Mouse (Mus musculus) right cerebral cortex, postnatal 25 days (tissue): Measurements from ENCODE around the gene Olfr279.
A peak's percentile ranks its signal among the peaks of the same experiment; 100 is the strongest.

Source experiments
- DNase-seq: peaks from one replicate; pipeline ENCODE4 v3.0.0; 2022

Olfr279 gene

GRCm38 (mm10) chr15:98492102-98492501 is at the start of gene Olfr279:
Olfr279 (plus strand) TSS chr15:98492402.
- no peak for DNase-seq

GRCm38 (mm10) chr15:98444561-98444960 is 47.6 kb upstream of the Olfr279 start:
- DNase-seq, result no peak

- no peak for DNase-seq
These were observed 43.7 kb upstream of the Olfr279 start for GRCm38 (mm10) chr15:98448521-98448920.

- no peak for DNase-seq
These were observed 39.9 kb upstream of the Olfr279 start, which contains the start of gene Olfr281 for GRCm38 (mm10) chr15:98452288-98452687. Olfr281 (plus strand) TSS chr15:98452588.

- no peak for DNase-seq
These were observed 22.6 kb upstream of the Olfr279 start, which contains the start of gene OR5BS1P for GRCm38 (mm10) chr15:98469596-98469995. OR5BS1P (plus strand) TSS chr15:98469896.

GRCm38 (mm10) chr15:98471539-98471938 is 20.7 kb upstream of the Olfr279 start:
- DNase-seq, result no peak

- no peak for DNase-seq
These were observed 17.2 kb upstream of the Olfr279 start for GRCm38 (mm10) chr15:98474958-98475357.

GRCm38 (mm10) chr15:98475382-98475781 is 16.8 kb upstream of the Olfr279 start:
- no peak for DNase-seq

GRCm38 (mm10) chr15:98476281-98476680 is 15.9 kb upstream of the Olfr279 start:
- DNase-seq, result no peak

GRCm38 (mm10) chr15:98479568-98480102 is 12.6 kb upstream of the Olfr279 start:
- DNase-seq, result no peak

- no peak for DNase-seq
These were observed 9.5 kb upstream of the Olfr279 start, which contains the start of gene Lalba for GRCm38 (mm10) chr15:98482701-98483100. Lalba (minus strand) TSS chr15:98482721.

- DNase-seq, result no peak
These were observed 8.0 kb upstream of the Olfr279 start for GRCm38 (mm10) chr15:98483907-98484886.

- no peak for DNase-seq
These were observed 5.7 kb upstream of the Olfr279 start for GRCm38 (mm10) chr15:98486433-98487021.

GRCm38 (mm10) chr15:98491332-98491731 is 870 bp upstream of the Olfr279 start:
- DNase-seq, result no peak

- DNase-seq, result no peak
These were observed 5.4 kb downstream of the Olfr279 start for GRCm38 (mm10) chr15:98497631-98498030.

- DNase-seq, result no peak
These were observed 11.1 kb downstream of the Olfr279 start for GRCm38 (mm10) chr15:98503317-98503716.

- DNase-seq, result peak; percentile 40
These were observed 12.3 kb downstream of the Olfr279 start for GRCm38 (mm10) chr15:98504514-98504913.

GRCm38 (mm10) chr15:98506253-98506957 is 14.2 kb downstream of the Olfr279 start:
- DNase-seq, result no peak

GRCm38 (mm10) chr15:98507321-98507720 is 15.1 kb downstream of the Olfr279 start:
- DNase-seq, result no peak

- no peak for DNase-seq
These were observed 17.2 kb downstream of the Olfr279 start for GRCm38 (mm10) chr15:98509387-98509786.

GRCm38 (mm10) chr15:98510438-98511385 is 18.5 kb downstream of the Olfr279 start:
- peak; percentile 40 for DNase-seq
